ENCODE assay signal across 8 mouse cellular contexts in the genomic region with DNA sequence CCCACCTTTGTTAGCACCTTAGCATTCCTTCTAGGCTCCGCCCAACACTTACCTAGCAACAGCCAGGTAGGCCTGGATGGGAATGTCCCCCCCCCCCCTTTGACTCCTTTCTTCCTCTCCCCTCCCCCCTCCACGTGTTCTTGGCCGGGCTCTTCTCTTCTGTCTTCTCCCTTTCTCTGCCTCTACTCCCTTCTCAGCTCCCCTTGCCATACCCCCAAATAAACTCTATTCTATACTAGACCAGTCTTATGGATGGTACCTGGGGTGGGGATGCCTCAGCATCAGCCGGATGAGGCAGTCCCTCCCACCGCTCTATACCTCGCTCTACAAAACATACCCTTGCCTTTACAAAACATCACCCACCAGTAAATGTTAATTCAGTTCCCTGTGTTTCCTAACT. TPM values are rescaled to one million over a fixed set of nuclear protein-coding genes. Genes with fewer than 3 reads are reported as not detected.
DNase-seq lines count a peak whose midpoint lies in the region; ATAC-seq lines count a peak whose summit lies in the region.

No protein-coding gene starts in this region.

- no peak overlapping the region for H3K27ac ChIP-seq in embryonic facial prominence, embryonic 14.5 days (replicated peaks; ENCODE audit: low read depth, low read length)
- H3K27ac ChIP-seq in limb, embryonic 13.5 days = no peak overlapping the region
- no peak overlapping the region for H3K27ac ChIP-seq in stomach, embryonic 16.5 days (ENCODE audit: low read length)

- peak overlapping the region; percentile 96 for H3K9ac ChIP-seq in embryonic facial prominence, embryonic 14.5 days (ENCODE audit: low read depth, low read length)
- H3K9ac ChIP-seq in limb, embryonic 13.5 days = 0 out of 2 replicates have a peak overlapping the region, but pooled peaks have one; percentile 89
- peak overlapping the region; percentile 82 for H3K9ac ChIP-seq in stomach, embryonic 16.5 days (ENCODE audit: low read length)

- no peaks in the 10 kb centered on the region for H3K27me3 ChIP-seq in megakaryocyte, embryonic 14.5 days (replicated peaks)
- H3K27me3 ChIP-seq in embryonic facial prominence, embryonic 14.5 days (replicated peaks; ENCODE audit: control insufficient read depth, insufficient read depth, low read length) = no peaks in the 10 kb centered on the region
- H3K27me3 ChIP-seq in limb, embryonic 13.5 days = no peaks in the 10 kb centered on the region
- no peaks in the 10 kb centered on the region for H3K27me3 ChIP-seq in stomach, embryonic 16.5 days (ENCODE audit: control insufficient read depth, insufficient read depth, low read length)

- H3K9me3 ChIP-seq in megakaryocyte, embryonic 14.5 days = no peaks in the 10 kb centered on the region
- no peaks in the 10 kb centered on the region for H3K9me3 ChIP-seq in embryonic facial prominence, embryonic 14.5 days (ENCODE audit: control insufficient read depth, low read length)
- H3K9me3 ChIP-seq in limb, embryonic 13.5 days = no peaks in the 10 kb centered on the region
- no peaks in the 10 kb centered on the region for H3K9me3 ChIP-seq in stomach, embryonic 16.5 days (replicated peaks; ENCODE audit: control insufficient read depth, low read length)

- WGBS in embryonic facial prominence, embryonic 14.5 days = 13% methylated on average over 6 of the region's 6 CpGs
- WGBS in limb, embryonic 13.5 days = 10% methylated on average over 6 of the region's 6 CpGs
- WGBS in stomach, embryonic 16.5 days = 11% methylated on average over 6 of the region's 6 CpGs

- H3K36me3 ChIP-seq in megakaryocyte, embryonic 14.5 days (replicated peaks; ENCODE audit: low read length) = peaks cover 3% of the 10 kb centered on the region
- 0 out of 2 replicates have a peak, but pooled peaks cover 9% of the 10 kb centered on the region for H3K36me3 ChIP-seq in embryonic facial prominence, embryonic 14.5 days (ENCODE audit: control insufficient read depth, insufficient read depth, low read length)
- H3K36me3 ChIP-seq in limb, embryonic 13.5 days = peaks cover 8% of the 10 kb centered on the region; the same call in 1 of the 2 replicates
- H3K36me3 ChIP-seq in stomach, embryonic 16.5 days (ENCODE audit: control insufficient read depth, insufficient read depth, low read length) = no peaks in the 10 kb centered on the region

- peaks cover 23% of the 10 kb centered on the region for H3K4me1 ChIP-seq in megakaryocyte, embryonic 14.5 days
- peaks cover 7% of the 10 kb centered on the region; the same call in 1 of the 2 replicates for H3K4me1 ChIP-seq in embryonic facial prominence, embryonic 14.5 days (ENCODE audit: control insufficient read depth, insufficient read depth, low read length)
- peaks cover 12% of the 10 kb centered on the region for H3K4me1 ChIP-seq in limb, embryonic 13.5 days
- peaks cover 7% of the 10 kb centered on the region; the same call in 1 of the 2 replicates for H3K4me1 ChIP-seq in stomach, embryonic 16.5 days (ENCODE audit: control insufficient read depth, insufficient read depth, low read length)

- no peak for ATAC-seq in megakaryocyte, adult 5-6 weeks (ENCODE audit: poor library complexity, severe bottlenecking)
- no peak for ATAC-seq in embryonic facial prominence, embryonic 14.5 days (ENCODE audit: low read depth)
- ATAC-seq in limb, embryonic 13.5 days (ENCODE audit: low FRiP score, low read depth) = no peak
- no peak for ATAC-seq in stomach, embryonic 16.5 days (ENCODE audit: insufficient read depth, low FRiP score)

- H3K4me2 ChIP-seq in embryonic facial prominence, embryonic 14.5 days (ENCODE audit: low read depth, low read length) = peak overlapping the region; percentile 88
- peak overlapping the region; percentile 82 for H3K4me2 ChIP-seq in limb, embryonic 13.5 days (replicated peaks)
- H3K4me2 ChIP-seq in stomach, embryonic 16.5 days (ENCODE audit: low read depth, low read length) = peak overlapping the region; percentile 91

- no peak for DNase-seq in embryonic facial prominence, embryonic 14.5 days (ENCODE audit: low spot score)
- DNase-seq in left cerebral cortex, adult 18-20 months (ENCODE audit: low spot score in 2 of 2) = no peak
- no peak for DNase-seq in kidney, adult 18-20 months
- DNase-seq in right cerebral cortex, adult 18-20 months = no peak

- H3K4me3 ChIP-seq in megakaryocyte, embryonic 14.5 days (replicated peaks) = peak overlapping the region; percentile 96
- H3K4me3 ChIP-seq in embryonic facial prominence, embryonic 14.5 days (ENCODE audit: low read depth, low read length) = peak overlapping the region; percentile 94
- peak overlapping the region; percentile 88 for H3K4me3 ChIP-seq in limb, embryonic 13.5 days
- peak overlapping the region; percentile 76 for H3K4me3 ChIP-seq in stomach, embryonic 16.5 days (replicated peaks; ENCODE audit: low read length)

RNA-seq across cellular contexts. Expression of a gene that starts 1.0 kb away (rescaled TPM):
- 8.8 and 14.3 TPM in 2 replicates for polyA plus RNA-seq in megakaryocyte, embryonic 14.5 days (2012; ENCODE audit: insufficient read depth, low replicate concordance)
- 60.4 and 61.9 TPM in 2 replicates for total RNA-seq in megakaryocyte, adult 5-6 weeks (2015)
- total RNA-seq in megakaryocyte, adult 5-6 weeks (2017) = 69.7 and 73.8 TPM in 2 replicates
- 39.8 and 41.5 TPM in 2 replicates for polyA plus RNA-seq in embryonic facial prominence, embryonic 14.5 days (2014; fragmentation: Nextera tagmentation; extraction: Ambion mirVana)
- 64.6 and 64.8 TPM in 2 replicates for polyA plus RNA-seq in limb, embryonic 13.5 days (2015; fragmentation: Nextera tagmentation; extraction: Ambion mirVana)
- 47.1 and 49.6 TPM in 2 replicates for polyA plus RNA-seq in stomach, embryonic 16.5 days (2015; fragmentation: Nextera tagmentation; extraction: Ambion mirVana)
- total RNA-seq in left cerebral cortex, adult 18-20 months (2021) = 10 to 100 TPM; 48.7 to 53.2 TPM

RNA-seq across cellular contexts. Expression of a gene that starts 38.1 kb away (rescaled TPM):
- 1.2 and 1.3 TPM in 2 replicates for polyA plus RNA-seq in megakaryocyte, embryonic 14.5 days (2012; ENCODE audit: insufficient read depth, low replicate concordance)
- 57.0 and 67.6 TPM in 2 replicates for total RNA-seq in megakaryocyte, adult 5-6 weeks (2015)
- 36.8 and 47.0 TPM in 2 replicates for total RNA-seq in megakaryocyte, adult 5-6 weeks (2017)
- 24.6 and 25.7 TPM in 2 replicates for polyA plus RNA-seq in embryonic facial prominence, embryonic 14.5 days (2014; fragmentation: Nextera tagmentation; extraction: Ambion mirVana)
- 27.1 and 29.1 TPM in 2 replicates for polyA plus RNA-seq in limb, embryonic 13.5 days (2015; fragmentation: Nextera tagmentation; extraction: Ambion mirVana)
- 20.2 and 20.6 TPM in 2 replicates for polyA plus RNA-seq in stomach, embryonic 16.5 days (2015; fragmentation: Nextera tagmentation; extraction: Ambion mirVana)
- total RNA-seq in left cerebral cortex, adult 18-20 months (2021) = 10 to 100 TPM; 41.7 to 41.9 TPM
